8 mouse cellular contexts compared by ENCODE assay signal in genomic region chr11:97030426-97030825, GRCm38 (mm10). TPM values are rescaled to one million over a fixed set of nuclear protein-coding genes. Genes with fewer than 3 reads are reported as not detected.
DNase-seq lines count a peak whose midpoint lies in the region; ATAC-seq and TF ChIP-seq lines count a peak whose summit lies in the region.

No protein-coding gene starts in this region.

- no peaks in the 10 kb centered on the region for H3K27me3 ChIP-seq in cerebellum, adult 2 months (ENCODE audit: control insufficient read depth, insufficient read depth, low read length)
- peaks cover 14% of the 10 kb centered on the region for H3K27me3 ChIP-seq in liver, embryonic 12.5 days (replicated peaks)

- H3K9me3 ChIP-seq in liver, embryonic 12.5 days (replicated peaks): no peaks in the 10 kb centered on the region

- no peak for TF ChIP-seq CTCF in cerebellum, adult 2 months (IDR thresholded peaks at IDR 0.05; ENCODE audit: borderline replicate concordance, insufficient read depth, low read depth, low read length)

- no peak overlapping the region for H3K27ac ChIP-seq in cerebellum, adult 2 months (ENCODE audit: insufficient read depth, low read length)
- H3K27ac ChIP-seq in liver, embryonic 12.5 days: peak overlapping the region; percentile 57; the same call in 1 of the 2 replicates

- H3K9ac ChIP-seq in liver, embryonic 12.5 days: peak overlapping the region; percentile 71

- peak; percentile 2; the same call in 1 of the 2 replicates for ATAC-seq in liver, embryonic 12.5 days

- peak overlapping the region; percentile 86 for H3K4me3 ChIP-seq in cerebellum, adult 2 months (replicated peaks; ENCODE audit: insufficient read depth, low read depth, low read length)
- H3K4me3 ChIP-seq in liver, embryonic 12.5 days: peak overlapping the region; percentile 65

- no peak for DNase-seq in cerebellum, adult 2 months
- no peak for DNase-seq in cerebellum, postnatal 4 days (ENCODE audit: low spot score in 2 of 2)
- peak; percentile 18 for DNase-seq in thymus, postnatal 14 days
- DNase-seq in thymus, adult 18-20 months: no peak
- DNase-seq in embryo, embryonic 10.5 days (ENCODE audit: low spot score): no peak
- DNase-seq in left cerebral cortex, adult 18-20 months (ENCODE audit: low spot score in 2 of 2): no peak
- no peak for DNase-seq in urinary bladder, postnatal 36 days (ENCODE audit: low spot score in 2 of 2)

- H3K36me3 ChIP-seq in liver, embryonic 12.5 days: peaks cover 7% of the 10 kb centered on the region; the same call in 1 of the 2 replicates

- H3K4me2 ChIP-seq in liver, embryonic 12.5 days: peak overlapping the region; percentile 69

- peaks cover 3% of the 10 kb centered on the region; the same call in 1 of the 2 replicates for H3K4me1 ChIP-seq in cerebellum, adult 2 months (ENCODE audit: control insufficient read depth, insufficient read depth, low read length)
- peaks cover 29% of the 10 kb centered on the region for H3K4me1 ChIP-seq in liver, embryonic 12.5 days

- TF ChIP-seq POLR2A in cerebellum, adult 2 months (IDR thresholded peaks at IDR 0.05; ENCODE audit: borderline replicate concordance, insufficient read depth, low read length): no peak

- WGBS in cerebellum, adult 2 months: 18% methylated on average over 15 of the region's 15 CpGs
- 24% methylated on average over 15 of the region's 15 CpGs for WGBS in liver, embryonic 12.5 days (ENCODE audit: insufficient replicate concordance)

RNA-seq across cellular contexts. Expression of gene Scrn2, which starts 0.7 kb away (rescaled TPM):
- polyA plus RNA-seq in cerebellum, adult 2 months (2012; rRNA removed): 12.2 and 13.9 TPM in 2 replicates
- 9.8 and 11.0 TPM in 2 replicates for polyA plus RNA-seq in liver, embryonic 12.5 days (2016; fragmentation: Nextera tagmentation; extraction: Ambion mirVana)
- total RNA-seq in left cerebral cortex, adult 18-20 months (2021): 1 to 10 TPM; 4.2 to 4.6 TPM

RNA-seq across cellular contexts. Expression of gene Lrrc46, which starts 10.8 kb away (rescaled TPM):
- polyA plus RNA-seq in cerebellum, adult 2 months (2012; rRNA removed): 1.2 and 1.4 TPM in 2 replicates
- 0.35 and 0.48 TPM in 2 replicates for polyA plus RNA-seq in liver, embryonic 12.5 days (2016; fragmentation: Nextera tagmentation; extraction: Ambion mirVana)
- under 1 TPM; 0.33 to 0.37 TPM for total RNA-seq in left cerebral cortex, adult 18-20 months (2021)

RNA-seq across cellular contexts. Expression of gene Mrpl10, which starts 10.9 kb away (rescaled TPM):
- polyA plus RNA-seq in cerebellum, adult 2 months (2012; rRNA removed): 83.5 and 88.5 TPM in 2 replicates
- polyA plus RNA-seq in liver, embryonic 12.5 days (2016; fragmentation: Nextera tagmentation; extraction: Ambion mirVana): 56.7 TPM in 2 replicates
- 10 to 100 TPM; 67.4 to 70.6 TPM for total RNA-seq in left cerebral cortex, adult 18-20 months (2021)

RNA-seq across cellular contexts. Expression of gene Sp6, which starts 17.2 kb away (rescaled TPM):
- 1.4 and 2.1 TPM in 2 replicates for polyA plus RNA-seq in cerebellum, adult 2 months (2012; rRNA removed)
- polyA plus RNA-seq in liver, embryonic 12.5 days (2016; fragmentation: Nextera tagmentation; extraction: Ambion mirVana): 0.15 and 0.19 TPM in 2 replicates
- total RNA-seq in left cerebral cortex, adult 18-20 months (2021): 1 to 10 TPM; 1.4 to 2.0 TPM

RNA-seq across cellular contexts. Expression of gene Osbpl7, which starts 20.0 kb away (rescaled TPM):
- 25.5 and 26.5 TPM in 2 replicates for polyA plus RNA-seq in cerebellum, adult 2 months (2012; rRNA removed)
- 3.7 and 3.8 TPM in 2 replicates for polyA plus RNA-seq in liver, embryonic 12.5 days (2016; fragmentation: Nextera tagmentation; extraction: Ambion mirVana)
- 10 to 100 TPM; 12.9 to 13.2 TPM for total RNA-seq in left cerebral cortex, adult 18-20 months (2021)
